Mouse (Mus musculus): Measurements from ENCODE around the gene Pitpnc1.

Pitpnc1 gene

DNA sequence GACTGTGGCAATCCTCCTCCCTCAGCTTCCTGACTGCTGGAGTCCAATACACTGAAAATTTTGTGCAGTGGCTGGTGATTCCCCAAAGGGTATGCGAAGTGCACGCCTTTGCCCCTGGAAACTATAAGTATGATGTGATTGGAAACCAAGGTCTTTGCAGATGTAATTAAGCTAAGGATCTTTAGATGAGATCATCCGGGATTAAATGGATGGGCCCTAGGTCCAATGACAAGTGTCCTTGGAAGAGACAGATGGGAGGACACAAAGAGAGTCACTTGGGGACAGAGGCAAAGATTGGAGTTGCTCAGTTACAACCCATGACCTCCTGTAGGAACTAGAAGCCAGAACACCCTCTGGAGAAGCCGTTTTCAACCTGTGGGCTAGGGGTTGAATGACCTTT is 233.0 kb downstream of the Pitpnc1 start:
- 97% methylated on average over 4 of the region's 4 CpGs for WGBS

DNA sequence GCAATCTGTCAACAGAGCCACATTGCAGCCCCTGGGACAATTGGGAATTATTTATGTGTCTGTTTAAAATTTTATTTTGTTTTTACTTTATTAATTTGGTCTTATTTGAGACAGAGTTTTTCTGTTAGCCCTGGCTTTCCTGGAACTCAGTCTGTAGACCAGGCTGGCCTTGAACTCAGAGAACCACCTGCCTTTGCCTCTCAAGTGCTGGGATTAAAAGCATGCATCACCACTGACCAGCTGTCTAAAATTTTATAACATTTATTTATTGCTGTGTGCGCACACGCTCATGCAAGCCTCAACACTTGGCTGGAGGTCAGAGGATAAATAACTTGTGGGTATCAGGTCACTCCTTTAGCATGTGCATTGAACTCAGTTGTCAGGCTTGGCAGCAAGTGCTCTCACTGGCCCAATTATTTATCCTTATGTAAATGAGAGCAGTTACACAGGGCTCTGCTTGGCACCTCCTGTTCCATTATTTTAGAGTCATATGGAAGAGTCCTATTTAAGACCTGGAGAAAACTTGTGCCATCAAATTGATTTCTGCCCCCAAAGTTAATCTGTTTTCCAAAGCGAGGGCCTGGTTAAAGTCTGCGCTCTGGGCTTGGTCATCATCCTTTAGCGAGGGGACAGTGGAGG is 237.1 kb downstream of the Pitpnc1 start:
- WGBS, result 89% methylated on average over 5 of the region's 5 CpGs

DNA sequence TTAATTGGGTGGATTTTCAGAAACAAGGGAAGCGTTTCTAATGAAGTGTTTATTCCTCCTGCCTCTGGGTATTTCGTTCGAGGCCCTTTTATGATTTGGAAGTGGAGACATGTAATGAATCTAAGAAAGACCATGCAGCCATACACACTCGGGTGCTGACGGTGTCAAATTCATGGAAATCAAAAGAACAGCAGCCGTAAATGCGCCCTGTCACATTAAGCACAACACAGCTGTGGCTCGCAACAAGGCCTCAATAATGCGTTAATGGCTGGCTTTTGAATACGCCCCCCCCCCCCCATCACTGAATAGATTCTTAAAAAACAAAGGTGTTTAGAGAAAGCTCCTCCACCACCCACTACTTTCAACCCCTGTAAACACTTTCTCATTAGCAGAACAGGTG is 240.4 kb downstream of the Pitpnc1 start:
- 62% methylated on average over 10 of the region's 10 CpGs for WGBS

DNA sequence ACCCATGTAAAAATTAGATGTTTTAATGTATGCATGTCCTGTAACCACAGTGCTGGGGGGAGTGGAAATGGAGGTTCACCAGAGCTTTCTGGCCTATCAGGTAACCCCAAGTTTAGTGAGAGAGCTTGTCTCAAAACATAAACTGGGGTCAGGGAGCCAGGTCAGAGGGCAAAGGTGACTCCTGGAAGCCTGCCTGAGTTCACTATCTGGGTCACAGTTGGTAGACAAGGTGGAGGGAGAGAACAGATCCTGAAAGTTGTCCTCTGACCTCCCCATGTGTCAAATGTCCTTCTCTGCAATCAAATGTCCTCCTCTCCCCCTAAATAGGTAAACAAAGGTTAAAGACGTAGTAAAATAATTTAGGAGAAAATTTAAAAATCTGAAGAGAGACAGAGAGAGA is 244.1 kb downstream of the Pitpnc1 start:
- whole genome bisulfite sequencing, result 100% methylated on average over 1 of the region's 1 CpGs

DNA sequence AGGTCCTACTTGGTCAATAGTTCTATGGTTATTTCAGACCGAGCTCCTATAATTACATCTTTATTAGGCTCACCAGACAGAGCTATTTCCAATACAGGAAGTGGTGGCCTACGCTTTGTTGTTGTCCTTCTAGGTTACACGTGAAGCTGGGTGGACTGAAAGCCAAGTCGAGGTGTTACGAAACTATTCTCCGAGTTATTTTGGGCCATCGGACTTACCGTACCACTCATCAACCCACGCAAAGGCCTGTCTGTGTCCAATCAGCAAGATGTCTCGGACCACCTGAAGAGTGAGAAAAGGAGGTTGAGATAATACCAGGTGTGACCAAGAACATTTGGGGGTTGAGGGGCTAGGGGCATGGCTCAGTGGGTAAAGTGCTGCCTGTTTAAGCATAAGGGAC is 244.5 kb downstream of the Pitpnc1 start:
- 77% methylated on average over 10 of the region's 10 CpGs for WGBS

DNA sequence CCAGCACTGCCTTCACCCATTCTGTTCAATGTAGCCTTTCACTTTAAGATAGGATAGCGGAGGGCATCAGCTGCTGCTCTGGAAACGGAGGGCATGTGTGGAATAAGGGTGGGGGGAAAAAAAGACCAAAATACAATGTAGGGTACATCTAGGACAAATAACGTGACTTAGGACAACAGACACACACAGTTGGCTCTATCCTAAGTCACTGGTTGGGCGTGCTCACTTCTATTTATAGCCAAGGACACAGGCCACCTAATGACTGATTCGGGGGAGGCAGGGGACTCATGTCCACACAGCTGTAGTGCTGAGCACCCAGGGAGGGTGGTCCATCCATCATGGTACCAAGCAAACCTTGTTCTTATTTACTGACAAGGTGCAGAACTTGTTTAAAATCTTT is 245.2 kb downstream of the Pitpnc1 start:
- 78% methylated on average over 5 of the region's 5 CpGs for WGBS

DNA sequence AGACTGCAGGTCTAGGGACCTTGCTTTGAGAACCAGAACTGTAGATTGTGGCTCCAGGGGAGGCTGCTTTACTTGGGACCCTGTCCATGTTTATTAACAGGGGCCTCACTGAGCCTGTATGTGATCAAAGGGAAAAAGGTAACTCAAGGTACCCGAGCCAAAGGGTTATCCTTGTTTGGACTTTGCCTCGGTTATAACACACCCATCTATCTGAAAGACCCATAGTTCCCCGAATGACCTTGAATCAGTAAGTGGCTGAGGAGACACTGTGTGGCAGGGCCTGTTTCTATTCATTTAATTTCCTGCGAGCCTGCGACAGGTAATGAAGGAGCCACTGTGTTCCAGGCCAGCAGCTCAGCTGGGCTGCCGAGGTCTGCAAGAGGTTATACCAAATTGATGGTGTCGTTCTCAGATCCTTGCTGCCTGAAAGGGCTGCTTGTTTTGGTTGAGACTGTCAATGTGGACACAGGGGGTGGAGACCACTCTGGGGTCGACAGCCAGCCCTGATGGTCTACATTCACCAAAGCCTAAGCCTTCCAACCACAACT is 246.8 kb downstream of the Pitpnc1 start:
- WGBS, result 71% methylated on average over 8 of the region's 8 CpGs

DNA sequence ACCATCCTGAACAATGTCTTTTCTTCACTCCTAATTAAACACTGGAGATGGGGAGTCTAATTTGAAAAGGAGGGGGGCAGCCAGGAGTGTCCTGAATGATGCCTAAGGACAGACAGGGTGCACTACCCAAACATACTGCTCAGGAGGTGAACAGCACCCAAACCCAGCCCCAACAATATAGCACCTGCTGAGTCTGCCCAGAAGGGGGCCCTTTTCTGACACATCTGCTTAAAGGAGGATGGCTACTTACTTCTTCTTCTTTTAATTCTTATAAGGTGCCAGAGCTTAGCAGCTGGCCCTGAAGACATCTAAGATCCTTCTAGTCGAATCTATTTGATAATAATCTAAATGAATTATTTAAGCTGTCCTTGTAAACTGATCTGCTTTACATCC is 247.3 kb downstream of the Pitpnc1 start:
- WGBS, result 73% methylated on average over 1 of the region's 1 CpGs

DNA sequence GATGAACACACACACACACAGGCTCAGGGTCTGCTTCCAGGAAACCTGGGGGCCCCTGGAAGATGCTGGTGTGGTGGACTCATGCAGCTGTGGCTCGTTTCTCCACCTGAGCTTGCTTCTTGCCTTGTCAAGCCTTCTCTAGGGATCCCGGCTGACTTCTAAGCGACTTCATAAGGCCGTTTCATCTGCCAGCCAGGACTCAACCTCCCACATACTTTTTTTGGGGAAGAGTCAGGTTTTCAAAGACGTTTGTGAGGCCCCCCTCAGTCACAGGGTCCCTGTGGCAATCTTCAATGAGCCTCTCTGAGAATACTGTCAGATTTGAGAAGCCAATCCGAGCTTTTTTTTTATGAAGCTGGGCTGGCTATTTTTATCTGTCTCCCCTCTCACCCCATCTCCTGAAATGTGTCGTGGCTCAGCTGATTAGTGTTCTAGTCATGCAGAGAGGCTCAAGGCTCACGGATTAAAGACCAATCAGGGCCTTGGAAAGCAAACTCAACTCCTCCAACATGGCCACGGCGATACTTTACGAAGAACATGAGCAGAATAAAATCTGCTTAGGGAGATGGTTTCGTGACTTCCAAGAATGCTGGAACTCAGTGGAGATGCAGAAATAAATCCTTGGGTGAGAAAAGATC is 247.8 kb downstream of the Pitpnc1 start:
- WGBS, result 61% methylated on average over 12 of the region's 12 CpGs

DNA sequence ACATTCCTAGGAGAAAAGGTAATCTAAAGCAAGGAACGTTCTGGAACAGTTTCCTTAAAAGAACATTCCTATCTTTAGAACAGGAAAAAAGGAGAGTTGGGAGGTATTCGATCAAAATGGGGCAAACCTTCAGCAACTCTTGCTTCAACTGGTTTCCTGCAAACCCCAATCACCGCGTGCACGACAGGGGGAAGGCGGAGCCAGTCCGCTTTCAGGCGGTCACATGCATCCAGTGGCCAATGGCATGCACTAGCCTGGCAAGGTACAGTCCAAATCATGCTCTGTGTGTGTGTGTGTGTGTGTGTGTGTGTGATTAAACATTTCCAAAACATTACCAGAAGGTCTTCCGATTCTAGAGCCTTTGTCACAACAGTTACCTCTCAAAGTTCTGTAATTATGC is 255.4 kb downstream of the Pitpnc1 start:
- 77% methylated on average over 9 of the region's 9 CpGs for whole genome bisulfite sequencing

DNA sequence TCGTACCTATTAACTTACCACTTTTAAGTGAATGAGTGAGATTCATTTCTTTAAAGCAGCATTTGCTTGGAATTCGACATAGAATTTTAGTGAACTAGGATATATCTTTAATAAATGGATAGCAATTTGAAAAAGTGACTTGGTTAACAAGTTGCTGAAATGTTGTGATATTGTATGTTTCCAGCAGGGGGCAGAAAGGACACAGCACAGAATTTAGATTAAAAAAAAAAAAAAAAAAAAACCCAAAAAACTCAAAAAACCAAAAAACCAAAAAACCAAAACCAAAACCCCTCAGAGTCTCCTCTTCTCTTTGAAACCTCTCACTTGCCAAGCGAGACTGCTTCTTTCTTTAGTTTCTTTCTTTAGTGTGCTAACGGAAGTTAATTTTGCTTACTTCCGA is 256.8 kb downstream of the Pitpnc1 start:
- WGBS, result 59% methylated on average over 5 of the region's 5 CpGs

DNA sequence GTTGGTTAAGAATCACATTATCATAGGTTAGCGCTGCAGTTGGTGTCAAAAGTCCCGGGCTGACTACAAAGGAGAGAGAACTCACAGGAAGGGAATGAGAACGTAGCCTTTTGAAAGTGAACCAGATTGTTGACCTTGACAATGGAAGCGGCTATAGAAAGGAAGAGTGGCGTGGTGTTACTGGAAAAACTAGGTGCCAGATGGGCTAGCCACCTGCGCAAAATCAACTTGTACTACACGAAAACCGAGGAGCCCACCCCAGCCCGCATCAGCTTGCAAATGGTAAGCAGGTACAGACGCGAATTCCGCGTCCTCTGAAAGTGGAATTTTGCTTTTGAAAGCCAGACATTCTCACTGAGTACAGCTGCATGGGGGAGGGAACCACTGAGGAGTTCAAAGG is 260.7 kb downstream of the Pitpnc1 start:
- 67% methylated on average over 13 of the region's 13 CpGs for WGBS

DNA sequence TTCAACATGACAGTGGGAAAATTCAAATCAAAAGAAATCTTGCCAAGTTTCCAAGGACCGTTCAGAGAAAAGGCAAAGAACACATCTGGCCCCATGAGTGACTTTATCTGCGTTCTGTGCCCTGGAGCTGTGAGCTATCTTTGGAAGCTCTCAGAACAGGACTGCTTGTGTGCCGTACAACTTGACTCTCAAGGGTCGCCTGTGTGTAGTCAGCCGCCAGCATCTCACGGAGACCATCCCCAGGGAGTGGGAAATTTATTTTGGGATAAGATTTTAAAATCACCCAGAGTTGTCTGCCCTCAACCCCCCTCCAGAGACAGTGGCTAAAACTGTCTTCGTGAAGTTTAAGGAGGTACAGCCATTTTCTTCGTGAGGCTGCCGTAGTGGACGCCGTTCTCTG is 268.7 kb downstream of the Pitpnc1 start:
- 86% methylated on average over 11 of the region's 11 CpGs for WGBS

DNA sequence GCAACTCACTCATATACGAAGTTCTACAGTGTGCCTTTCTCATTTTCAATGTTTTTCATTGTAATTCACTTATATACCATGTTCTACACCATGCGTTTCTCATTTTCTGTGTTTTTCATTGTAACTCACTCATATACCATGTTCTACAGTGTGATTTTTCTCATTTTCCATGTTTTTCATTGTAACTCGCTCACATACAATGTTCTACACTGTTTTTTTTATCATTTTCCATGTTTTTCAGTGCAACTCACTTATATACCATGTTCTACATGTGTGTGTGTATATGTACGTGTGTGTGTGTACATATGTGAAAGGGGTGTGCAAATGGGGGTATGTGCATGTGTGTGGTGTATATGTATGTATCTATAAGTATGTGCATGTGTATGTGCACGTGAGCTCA is 271.2 kb downstream of the Pitpnc1 start:
- WGBS, result 80% methylated on average over 5 of the region's 5 CpGs

DNA sequence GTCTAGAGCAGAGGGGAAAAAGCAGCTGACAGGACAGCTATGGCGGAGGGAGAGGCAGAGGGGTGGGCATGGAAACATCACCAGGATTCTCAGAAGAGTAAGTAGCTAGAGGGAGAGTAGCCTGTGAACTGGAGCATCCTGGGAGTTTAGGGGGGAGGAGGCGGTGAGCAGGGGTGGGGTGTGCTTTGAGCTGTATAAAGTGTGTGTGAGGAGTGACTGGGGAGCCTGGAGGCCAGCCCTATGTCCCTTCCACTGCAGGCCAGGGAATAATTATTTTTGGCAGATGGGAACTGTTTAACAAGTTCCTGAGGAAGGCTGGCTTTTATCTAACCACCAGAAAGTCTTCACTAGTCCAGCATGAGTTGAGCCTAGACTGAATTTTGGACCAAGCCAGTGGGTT is 275.2 kb downstream of the Pitpnc1 start:
- WGBS, result 68% methylated on average over 2 of the region's 2 CpGs

DNA sequence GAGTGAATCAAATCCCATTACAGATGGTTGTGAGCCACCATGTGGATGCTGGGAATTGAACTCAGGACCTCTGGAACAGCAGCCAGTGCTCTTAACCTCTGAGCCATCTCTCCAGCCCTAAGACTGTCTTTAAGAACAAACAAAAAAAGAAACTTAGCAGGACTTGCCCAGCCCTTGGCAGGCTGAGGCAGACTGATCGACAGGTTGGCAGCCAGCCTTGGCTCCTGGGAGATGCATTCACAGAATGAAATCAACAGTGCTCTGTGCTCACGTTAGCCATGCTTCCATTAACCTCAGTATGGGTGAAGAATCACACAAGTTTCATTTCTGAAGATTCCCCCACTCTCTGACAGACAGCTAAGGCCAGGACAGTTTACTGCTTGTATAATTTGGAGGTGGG is 280.1 kb downstream of the Pitpnc1 start:
- 41% methylated on average over 2 of the region's 2 CpGs for WGBS

DNA sequence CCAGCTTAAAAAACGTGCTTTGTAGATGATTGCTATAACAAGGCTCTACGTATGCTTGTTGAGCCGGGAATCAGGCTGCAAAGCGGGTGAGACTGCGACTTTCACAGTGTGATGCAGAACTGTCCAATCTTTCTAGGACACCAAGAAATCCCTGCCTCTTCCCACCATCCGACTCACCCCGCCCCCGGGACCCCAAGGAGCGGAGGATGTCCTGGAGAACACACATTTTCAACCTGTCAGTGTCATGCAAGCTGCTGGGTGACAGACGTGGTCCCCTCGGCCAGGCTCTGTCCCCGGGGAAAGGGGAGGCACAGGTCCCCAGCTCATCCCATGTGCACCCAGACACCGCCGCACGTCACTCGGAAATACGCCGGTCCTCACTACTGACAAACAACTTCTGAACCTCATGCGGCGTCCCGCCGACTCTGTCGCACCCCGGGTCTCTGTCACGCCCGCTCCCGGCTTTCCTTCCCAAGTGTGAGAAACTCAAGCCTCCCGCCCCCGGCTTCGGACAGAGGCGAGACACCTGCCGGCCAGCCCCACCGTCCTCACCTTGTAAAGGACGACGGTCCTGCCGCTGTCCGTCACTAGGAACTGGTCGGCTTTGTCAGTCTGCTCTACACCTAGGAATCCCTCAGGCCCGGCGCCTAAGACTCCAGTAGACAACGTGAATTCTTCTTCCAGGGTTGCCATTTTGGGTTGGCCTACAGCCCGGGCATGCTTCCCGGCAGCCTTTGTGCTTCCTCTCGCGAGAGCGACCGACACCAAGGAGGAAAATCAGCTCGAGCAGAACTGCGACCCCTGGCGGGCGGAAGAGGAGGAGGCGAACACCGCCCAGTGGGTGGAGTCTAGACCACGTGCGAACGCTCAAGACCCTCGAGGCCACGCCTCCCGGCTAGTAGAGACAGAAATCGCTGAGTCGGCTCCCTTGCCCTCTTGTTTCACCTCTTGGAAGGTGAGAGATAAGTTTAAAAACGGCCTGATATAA is 281.6 kb downstream of the Pitpnc1 start, which contains the start of gene Nol11:
Gene Nol11 (minus strand): TSS at position 817 of the 988 bp plus-strand sequence.
- under 1% methylated on average over 62 of the region's 62 CpGs for whole genome bisulfite sequencing

DNA sequence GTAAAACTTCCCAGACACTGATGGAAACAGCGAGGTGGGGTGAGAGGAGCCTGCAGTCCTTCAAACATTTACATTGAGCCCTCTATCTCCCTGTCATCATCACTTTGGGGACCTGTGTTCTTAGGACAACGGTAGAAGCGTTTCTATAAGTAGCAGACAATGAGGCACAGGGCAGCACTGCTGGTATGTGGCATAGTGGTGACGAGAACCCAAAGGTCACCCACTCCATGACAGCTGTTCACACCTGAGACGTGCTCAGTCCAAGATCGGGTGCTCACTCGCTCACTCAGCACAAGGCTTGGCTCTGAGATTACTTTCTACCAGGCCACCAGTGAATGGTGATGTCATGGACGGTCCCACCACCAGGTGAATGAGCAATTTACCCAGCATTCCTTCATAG is 286.7 kb downstream of the Pitpnc1 start:
- WGBS, result 89% methylated on average over 8 of the region's 8 CpGs

DNA sequence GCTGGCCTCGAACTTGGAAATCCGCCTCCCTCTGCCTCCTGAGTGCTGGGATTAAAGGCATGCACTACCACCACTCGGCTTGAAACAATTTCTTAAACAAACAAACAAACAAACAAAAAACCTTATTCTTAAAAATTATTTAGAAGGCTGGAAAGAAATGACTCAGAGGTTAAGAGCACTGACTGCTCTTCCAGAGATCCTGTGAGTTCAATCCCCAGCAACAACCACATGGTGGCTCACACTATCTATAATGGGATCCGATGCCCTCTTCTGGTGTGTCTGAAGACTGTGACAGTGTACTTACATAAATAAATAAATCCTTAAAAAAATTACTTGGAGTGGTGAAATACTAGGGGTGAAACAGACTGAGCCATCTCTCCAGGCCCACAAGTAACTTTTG is 309.3 kb downstream of the Pitpnc1 start:
- WGBS, result 75% methylated on average over 4 of the region's 4 CpGs

DNA sequence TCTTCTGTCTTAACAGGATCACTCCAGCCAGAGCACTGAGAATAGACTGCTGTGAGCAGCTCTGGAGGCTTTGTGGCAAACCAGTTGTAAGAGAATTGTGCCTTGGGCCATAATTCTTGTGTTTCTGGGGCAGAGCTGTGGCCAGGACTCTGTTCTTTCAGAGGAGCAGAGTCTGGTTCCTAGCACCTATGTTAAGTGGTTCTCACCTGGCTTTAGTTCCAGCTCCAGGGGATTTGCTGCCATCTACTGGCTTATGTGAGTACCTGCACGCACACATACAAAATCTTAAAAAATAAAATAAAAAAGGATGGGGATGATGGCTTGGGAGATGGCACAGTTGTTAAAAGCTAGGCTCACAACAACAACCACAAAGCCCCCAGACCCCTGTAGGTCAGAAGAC is 311.5 kb downstream of the Pitpnc1 start:
- WGBS, result 68% methylated on average over 1 of the region's 1 CpGs

Measured in cerebral cortex, adult 2 months (tissue).